Mouse (Mus musculus) small intestine, adult 2 months (tissue): ENCODE results near the gene Muc1. TPM values are rescaled to one million over a fixed set of nuclear protein-coding genes. Genes with fewer than 3 reads are reported as not detected.

ENCODE experiments used
- H3K27ac ChIP-seq: fragments of 200-500 bp; 2 replicates; pipeline ENCODE4 v1.5.1; 2012; ENCODE audit warnings: low read depth, low read length, control low read depth, inconsistent platforms; ENCODE audit not compliant: insufficient read depth
- H3K27me3 ChIP-seq: fragments of 200-500 bp; 2 replicates; pipeline ENCODE4 v1.6.1; 2012; ENCODE audit warnings: mild to moderate bottlenecking, moderate library complexity, low read length, inconsistent platforms; ENCODE audit not compliant: control insufficient read depth, insufficient read depth
- H3K36me3 ChIP-seq: fragments of 200-500 bp; 2 replicates; pipeline ENCODE4 v1.6.1; 2012; ENCODE audit warnings: mild to moderate bottlenecking, low read length, control low read depth, inconsistent platforms; ENCODE audit not compliant: control insufficient read depth, insufficient read depth
- H3K4me1 ChIP-seq: fragments of 200-500 bp; 2 replicates; pipeline ENCODE4 v1.6.1; 2012; ENCODE audit warnings: low read length, inconsistent platforms, mixed read lengths; ENCODE audit not compliant: control insufficient read depth, insufficient read depth, insufficient read length
- H3K4me3 ChIP-seq: fragments of 200-500 bp; 2 replicates; pipeline ENCODE4 v1.5.1; 2012; ENCODE audit warnings: low read depth, mild to moderate bottlenecking, control low read depth, inconsistent platforms, low read length, moderate library complexity
- CTCF ChIP-seq: fragments of 200-500 bp; IDR thresholded peaks from 2 replicates; pipeline ENCODE4 v1.5.1; 2012; ENCODE audit warnings: low read depth, mild to moderate bottlenecking, control low read depth, inconsistent platforms, low read length, moderate library complexity, mixed read lengths; ENCODE audit not compliant: insufficient replicate concordance, insufficient read length; ENCODE audit errors: extremely low read depth
- POLR2A ChIP-seq: fragments of 200-500 bp; IDR thresholded peaks from 2 replicates; pipeline ENCODE4 v1.6.1; 2012; ENCODE audit warnings: low read depth, mild to moderate bottlenecking, control low read depth, inconsistent platforms, low read length, moderate library complexity
- WGBS: fragments of 180-500 bp; shearing (Covaris S2); methylation state at CpG from one replicate; pipeline ENCODE4 v1.1.7; 2018; 5-methylcytosine and 5-hydroxymethylcytosine counted together
- polyA plus RNA-seq: library from polyadenylated mRNA; depleted of rRNA; stranded (reverse); fragments of >200 nt; gene quantifications from 2 replicates; pipeline ENCODE4 v1.2.3, GENCODE M21; 2012

Gene Muc1
- polyA plus RNA-seq, 1 experiment: 0.76 TPM

GRCm38 (mm10) chr3:89232614-89233013 is 3.8 kb downstream of the Muc1 start:
- Histone ChIP-seq H3K27me3 (peaks cover 15% of the 10 kb centered on the region; the same call in 1 of the 2 replicates), H3K4me3 (no peak overlapping the region)
- WGBS: 22% methylated on average over 6 of the region's 6 CpGs

GRCm38 (mm10) chr3:89233562-89234110 is 4.8 kb downstream of the Muc1 start:
- H3K4me3 ChIP-seq: no peak overlapping the region
- H3K27me3 ChIP-seq: peaks cover 18% of the 10 kb centered on the region
- TF ChIP-seq CTCF (peak; percentile 45; the same call in 1 of the 2 replicates), POLR2A (no peak)
- no peaks in the 10 kb centered on the region for H3K36me3 ChIP-seq
- H3K4me1 ChIP-seq: peaks cover 30% of the 10 kb centered on the region
- WGBS: 15% methylated on average over 14 of the region's 14 CpGs
- no peak overlapping the region for H3K27ac ChIP-seq

More at GRCm38 (mm10) chr3:89232614-89233013, 3.8 kb downstream of the Muc1 start:
- Histone ChIP-seq H3K36me3 (no peaks in the 10 kb centered on the region), H3K4me1 (peaks cover 22% of the 10 kb centered on the region), H3K27ac (no peak overlapping the region)
- no peak for TF ChIP-seq POLR2A
- TF ChIP-seq CTCF: no peak

- Histone ChIP-seq H3K36me3 (no peaks in the 10 kb centered on the region), H3K27ac (no peak overlapping the region), H3K4me1 (peaks cover 31% of the 10 kb centered on the region), H3K27me3 (peaks cover 12% of the 10 kb centered on the region), H3K4me3 (no peak overlapping the region)
- TF ChIP-seq POLR2A (no peak), CTCF (no peak)
- WGBS: 81% methylated on average over 10 of the region's 10 CpGs
These were observed 7.7 kb downstream of the Muc1 start for GRCm38 (mm10) chr3:89236516-89236915.

- TF ChIP-seq POLR2A: no peak
- no peak for TF ChIP-seq CTCF
- Histone ChIP-seq H3K4me1 (peaks cover 31% of the 10 kb centered on the region), H3K27ac (no peak overlapping the region), H3K27me3 (peaks cover 10% of the 10 kb centered on the region), H3K36me3 (no peaks in the 10 kb centered on the region), H3K4me3 (no peak overlapping the region)
- WGBS: 43% methylated on average over 21 of the region's 21 CpGs
These were observed 8.8 kb downstream of the Muc1 start for GRCm38 (mm10) chr3:89237682-89238081.

- peak overlapping the region; percentile 44 for H3K4me3 ChIP-seq
- no peak overlapping the region for H3K27ac ChIP-seq
- peaks cover 25% of the 10 kb centered on the region for H3K4me1 ChIP-seq
- peaks cover 10% of the 10 kb centered on the region for H3K27me3 ChIP-seq
- no peaks in the 10 kb centered on the region for H3K36me3 ChIP-seq
- no peak for TF ChIP-seq POLR2A
- TF ChIP-seq CTCF: no peak
- WGBS: 24% methylated on average over 11 of the region's 12 CpGs
These were observed 9.6 kb downstream of the Muc1 start for GRCm38 (mm10) chr3:89238494-89238893.

- TF ChIP-seq CTCF (peak; percentile 69; the same call in 1 of the 2 replicates), POLR2A (no peak)
- no peak overlapping the region for H3K4me3 ChIP-seq
- H3K36me3 ChIP-seq: no peaks in the 10 kb centered on the region
- peaks cover 24% of the 10 kb centered on the region for H3K4me1 ChIP-seq
- H3K27ac ChIP-seq: no peak overlapping the region
- WGBS: 60% methylated on average over 9 of the region's 9 CpGs
- H3K27me3 ChIP-seq: peaks cover 3% of the 10 kb centered on the region; the same call in 1 of the 2 replicates
These were observed 13.6 kb downstream of the Muc1 start for GRCm38 (mm10) chr3:89242331-89242895.

- Histone ChIP-seq H3K4me1 (peaks cover 13% of the 10 kb centered on the region), H3K27me3 (no peaks in the 10 kb centered on the region), H3K27ac (no peak overlapping the region), H3K4me3 (no peak overlapping the region), H3K36me3 (no peaks in the 10 kb centered on the region)
- TF ChIP-seq CTCF (no peak), POLR2A (no peak)
- 35% methylated on average over 14 of the region's 14 CpGs for WGBS
These were observed 14.8 kb downstream of the Muc1 start for GRCm38 (mm10) chr3:89243609-89244008.
